Mouse (Mus musculus): ENCODE measurements around the gene Get4.

The Get4 gene

GRCm38 (mm10) chr5:139241022-139241761 lies 10.9 kb upstream of the Get4 start:
- DNase-seq (ENCODE audit: low spot score in 2 of 2), result no peak

GRCm38 (mm10) chr5:139243384-139243783 lies 8.7 kb upstream of the Get4 start:
- no peak for DNase-seq (ENCODE audit: low spot score in 2 of 2)

GRCm38 (mm10) chr5:139247767-139248166 lies 4.4 kb upstream of the Get4 start:
- DNase-seq (ENCODE audit: low spot score in 2 of 2), result no peak

- no peak for DNase-seq (ENCODE audit: low spot score in 2 of 2)
These were observed 3.3 kb upstream of the Get4 start for GRCm38 (mm10) chr5:139248846-139249245.

GRCm38 (mm10) chr5:139251279-139251678 lies 845 bp upstream of the Get4 start:
- no peak for DNase-seq (ENCODE audit: low spot score in 2 of 2)

- DNase-seq (ENCODE audit: low spot score in 2 of 2), result no peak
These were observed 416 bp upstream of the Get4 start for GRCm38 (mm10) chr5:139251736-139252080.

- DNase-seq (ENCODE audit: low spot score in 2 of 2), result no peak
These were observed 754 bp downstream of the Get4 start for GRCm38 (mm10) chr5:139252910-139253245.

GRCm38 (mm10) chr5:139253301-139253741 lies 1.2 kb downstream of the Get4 start:
- no peak for DNase-seq (ENCODE audit: low spot score in 2 of 2)

- DNase-seq (ENCODE audit: low spot score in 2 of 2), result no peak
These were observed 2.8 kb downstream of the Get4 start for GRCm38 (mm10) chr5:139254938-139255337.

- DNase-seq (ENCODE audit: low spot score in 2 of 2), result no peak
These were observed 3.7 kb downstream of the Get4 start for GRCm38 (mm10) chr5:139255777-139256176.

GRCm38 (mm10) chr5:139256211-139256765 lies 4.2 kb downstream of the Get4 start:
- no peak for DNase-seq (ENCODE audit: low spot score in 2 of 2)

- no peak for DNase-seq (ENCODE audit: low spot score in 2 of 2)
These were observed 5.1 kb downstream of the Get4 start for GRCm38 (mm10) chr5:139257265-139257664.

- no peak for DNase-seq (ENCODE audit: low spot score in 2 of 2)
These were observed 5.7 kb downstream of the Get4 start for GRCm38 (mm10) chr5:139257818-139258217.

GRCm38 (mm10) chr5:139258371-139259035 lies 6.4 kb downstream of the Get4 start:
- DNase-seq (ENCODE audit: low spot score in 2 of 2), result no peak

GRCm38 (mm10) chr5:139259853-139260252 lies 7.7 kb downstream of the Get4 start:
- no peak for DNase-seq (ENCODE audit: low spot score in 2 of 2)

GRCm38 (mm10) chr5:139261403-139261802 lies 9.3 kb downstream of the Get4 start:
- DNase-seq (ENCODE audit: low spot score in 2 of 2), result no peak

- DNase-seq (ENCODE audit: low spot score in 2 of 2), result no peak
These were observed 15.5 kb downstream of the Get4 start for GRCm38 (mm10) chr5:139267661-139268060.

GRCm38 (mm10) chr5:139270806-139271521 lies 18.8 kb downstream of the Get4 start:
- no peak for DNase-seq (ENCODE audit: low spot score in 2 of 2)

GRCm38 (mm10) chr5:139271994-139272554 lies 19.9 kb downstream of the Get4 start:
- DNase-seq (ENCODE audit: low spot score in 2 of 2), result no peak

GRCm38 (mm10) chr5:139277287-139277686 lies 25.2 kb downstream of the Get4 start:
- DNase-seq (ENCODE audit: low spot score in 2 of 2), result no peak

GRCm38 (mm10) chr5:139281373-139282112 lies 29.4 kb downstream of the Get4 start:
- DNase-seq (ENCODE audit: low spot score in 2 of 2), result no peak
